Mouse (Mus musculus): ENCODE data around the gene Pi16.

The Pi16 gene

GRCm38 (mm10) chr17:29304376-29305057 lies 13.0 kb upstream of the Pi16 start:
- DNase-seq = no peak

GRCm38 (mm10) chr17:29305058-29305806 lies 12.2 kb upstream of the Pi16 start:
- DNase-seq = peak; percentile 70

GRCm38 (mm10) chr17:29305871-29306270 lies 11.6 kb upstream of the Pi16 start:
- no peak for DNase-seq

GRCm38 (mm10) chr17:29310056-29310623 lies 7.3 kb upstream of the Pi16 start:
- peak; percentile 41 for DNase-seq

- DNase-seq = no peak
Measured at GRCm38 (mm10) chr17:29311602-29312001, 5.9 kb upstream of the Pi16 start.

GRCm38 (mm10) chr17:29312082-29312481 lies 5.4 kb upstream of the Pi16 start:
- DNase-seq = no peak

GRCm38 (mm10) chr17:29313300-29313699 lies 4.2 kb upstream of the Pi16 start:
- DNase-seq = no peak

- no peak for DNase-seq
Measured at GRCm38 (mm10) chr17:29315672-29316465, 1.6 kb upstream of the Pi16 start.

GRCm38 (mm10) chr17:29316891-29317290 lies 589 bp upstream of the Pi16 start:
- DNase-seq = no peak

GRCm38 (mm10) chr17:29318731-29319250 lies 1.3 kb downstream of the Pi16 start:
- DNase-seq = no peak

GRCm38 (mm10) chr17:29319476-29319875 lies 2.0 kb downstream of the Pi16 start:
- DNase-seq = no peak

GRCm38 (mm10) chr17:29319881-29320639 lies 2.6 kb downstream of the Pi16 start:
- DNase-seq = no peak

- no peak for DNase-seq
Measured at GRCm38 (mm10) chr17:29321765-29322602, 4.5 kb downstream of the Pi16 start.

- peak; percentile 81 for DNase-seq
Measured at GRCm38 (mm10) chr17:29322603-29322962, 5.1 kb downstream of the Pi16 start.

GRCm38 (mm10) chr17:29323625-29324024 lies 6.1 kb downstream of the Pi16 start:
- no peak for DNase-seq

GRCm38 (mm10) chr17:29325831-29326230 lies 8.4 kb downstream of the Pi16 start:
- no peak for DNase-seq

- peak; percentile 72 for DNase-seq
Measured at GRCm38 (mm10) chr17:29326531-29327529, 9.3 kb downstream of the Pi16 start.

GRCm38 (mm10) chr17:29327691-29328090 lies 10.2 kb downstream of the Pi16 start:
- no peak for DNase-seq

GRCm38 (mm10) chr17:29330221-29330620 lies 12.7 kb downstream of the Pi16 start:
- no peak for DNase-seq
